Mouse (Mus musculus): ENCODE results near the gene Ky.

DNA sequence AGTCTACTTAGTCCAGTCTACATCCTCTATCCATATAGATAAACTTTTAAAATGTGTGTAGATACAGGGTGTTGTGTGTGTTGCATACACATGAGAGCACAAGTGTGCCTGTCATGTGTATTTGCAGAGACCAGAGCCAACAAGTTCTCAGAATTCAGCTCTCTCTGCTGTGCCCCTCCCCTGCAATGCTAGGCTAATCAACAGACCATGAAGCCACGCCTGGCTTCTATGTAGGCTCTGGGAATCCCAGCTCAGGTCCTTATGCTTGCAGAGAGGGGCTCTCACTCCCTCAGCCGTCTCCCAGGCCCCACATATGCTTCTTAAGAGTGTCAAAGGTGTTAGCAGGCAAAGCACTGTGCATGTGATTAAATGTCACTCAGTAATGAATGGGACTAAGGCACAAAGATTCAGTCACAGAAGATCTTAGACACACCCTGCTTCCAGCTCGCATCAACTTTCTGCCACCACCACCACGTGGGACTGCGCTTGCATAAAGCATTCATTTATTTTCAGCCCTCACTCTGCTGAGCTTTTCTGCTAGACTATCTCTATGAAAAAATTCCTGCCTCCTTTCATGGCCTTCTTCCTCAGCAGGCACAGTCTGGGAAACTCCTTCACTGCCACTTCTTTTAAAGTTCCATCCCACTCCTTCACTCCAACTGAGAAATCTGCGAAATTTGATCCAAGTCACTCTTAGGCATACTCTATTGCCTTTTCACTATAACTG lies 89.3 kb downstream of the Ky start:
- TF ChIP-seq NELFE (IDR thresholded peaks at IDR 0.05; ENCODE audit: low read depth, low read length) (no peak), GABPA (IDR thresholded peaks at IDR 0.05; ENCODE audit: insufficient replicate concordance, low read depth, low read length) (no peak), HCFC1 (IDR thresholded peaks at IDR 0.05; ENCODE audit: low read depth, low read length) (no peak), MAX (IDR thresholded peaks at IDR 0.05; ENCODE audit: low read length) (no peak), ZMIZ1 (IDR thresholded peaks at IDR 0.05; ENCODE audit: low read depth, low read length) (no peak), EP300 (IDR thresholded peaks at IDR 0.05; ENCODE audit: low read length) (no peak), MAFK (IDR thresholded peaks at IDR 0.05; ENCODE audit: insufficient replicate concordance, low read length) (no peak)

Data from CH12.LX (cell line).